Mouse (Mus musculus) frontal cortex, postnatal 10 days (tissue): ENCODE measurements around the gene Pdxp.

Source experiments
- DNase-seq, 2 experiments: peaks; one replicate each; pipeline ENCODE4 v3.0.0; 2022; ENCODE audit warnings: low spot score in 2 of 2, mixed read lengths in 1 of 2

Pdxp gene

GRCm38 (mm10) chr15:78927788-78928457 lies 14.2 kb downstream of the Pdxp start:
- peak; percentile 47 to 63 for DNase-seq

GRCm38 (mm10) chr15:78928539-78928938 lies 14.8 kb downstream of the Pdxp start:
- no peak for DNase-seq

- no peak for DNase-seq
These were observed 16.5 kb downstream of the Pdxp start for GRCm38 (mm10) chr15:78930192-78930706.

GRCm38 (mm10) chr15:78930801-78931426 lies 17.2 kb downstream of the Pdxp start:
- no peak for DNase-seq

- DNase-seq: no peak
These were observed 17.9 kb downstream of the Pdxp start for GRCm38 (mm10) chr15:78931577-78931976.

GRCm38 (mm10) chr15:78934784-78935320 lies 21.1 kb downstream of the Pdxp start, which contains the start of gene Nol12:
TSS of gene Nol12 (plus strand) at chr15:78934933.
- DNase-seq: peak; percentile 74 to 84

- DNase-seq: no peak
These were observed 22.7 kb downstream of the Pdxp start for GRCm38 (mm10) chr15:78936403-78936802.

- DNase-seq: no peak
These were observed 23.6 kb downstream of the Pdxp start for GRCm38 (mm10) chr15:78937311-78937710.

GRCm38 (mm10) chr15:78937963-78938362 lies 24.2 kb downstream of the Pdxp start:
- DNase-seq: no peak

GRCm38 (mm10) chr15:78940325-78940724 lies 26.6 kb downstream of the Pdxp start:
- DNase-seq: no peak

GRCm38 (mm10) chr15:78942663-78943062 lies 28.9 kb downstream of the Pdxp start:
- DNase-seq: peak; percentile 63 to 78

GRCm38 (mm10) chr15:78946232-78946631 lies 32.5 kb downstream of the Pdxp start:
- DNase-seq: no peak

GRCm38 (mm10) chr15:78947657-78948056 lies 33.9 kb downstream of the Pdxp start, which contains the start of gene Triobp:
TSS of gene Triobp (plus strand) at chr15:78947724.
- DNase-seq: peak; percentile 81 to 83

GRCm38 (mm10) chr15:78948152-78948725 lies 34.5 kb downstream of the Pdxp start:
- DNase-seq: no peak

GRCm38 (mm10) chr15:78948883-78949282 lies 35.2 kb downstream of the Pdxp start:
- DNase-seq: no peak

GRCm38 (mm10) chr15:78955663-78956062 lies 41.9 kb downstream of the Pdxp start:
- no peak for DNase-seq

- no peak for DNase-seq
These were observed 42.6 kb downstream of the Pdxp start for GRCm38 (mm10) chr15:78956351-78956750.

GRCm38 (mm10) chr15:78957021-78957420 lies 43.3 kb downstream of the Pdxp start:
- DNase-seq: no peak

- DNase-seq: no peak
These were observed 45.8 kb downstream of the Pdxp start for GRCm38 (mm10) chr15:78959537-78959936.

GRCm38 (mm10) chr15:78960088-78960487 lies 46.4 kb downstream of the Pdxp start:
- DNase-seq: no peak

GRCm38 (mm10) chr15:78962885-78963284 lies 49.2 kb downstream of the Pdxp start:
- peak in 1 of 2 experiments; percentile 39 for DNase-seq
